Mouse (Mus musculus) embryonic facial prominence, embryonic 11.5 days (tissue): Measurements from ENCODE around the gene Pxdn. TPM values are rescaled to one million over a fixed set of nuclear protein-coding genes. Genes with fewer than 3 reads are reported as not detected.

Experiments used
- ATAC-seq: fragments of 200-750 bp; cut with Nextera tagmentation; replicated peaks from 2 replicates; pipeline ENCODE4 v1.8.0; 2017; ENCODE audit warnings: low read depth; ENCODE audit not compliant: insufficient number of reproducible peaks, low FRiP score, low TSS enrichment
- DNase-seq: peaks from one replicate; pipeline ENCODE4 v3.0.0-alpha.2; 2015; ENCODE audit warnings: low spot score
- H3K27ac ChIP-seq: fragments of 300-500 bp; sonication (generic); replicated peaks from 2 replicates; pipeline ENCODE4 v1.5.1; 2014; ENCODE audit warnings: mild to moderate bottlenecking, low read depth, low read length, control low read depth
- H3K27me3 ChIP-seq: fragments of 300-500 bp; sonication (generic); 2 replicates; pipeline ENCODE4 v1.6.1; 2014; ENCODE audit warnings: mild to moderate bottlenecking, low read length, moderate library complexity, mixed read lengths; ENCODE audit not compliant: control insufficient read depth, insufficient read depth
- H3K36me3 ChIP-seq: fragments of 300-500 bp; sonication (generic); replicated peaks from 2 replicates; pipeline ENCODE4 v1.6.1; 2014; ENCODE audit warnings: low read depth, mild to moderate bottlenecking, low read length, moderate library complexity, mixed read lengths; ENCODE audit not compliant: control insufficient read depth, insufficient read depth
- H3K4me1 ChIP-seq: fragments of 300-500 bp; sonication (generic); 2 replicates; pipeline ENCODE4 v1.6.1; 2014; ENCODE audit warnings: low read length, mixed read lengths; ENCODE audit not compliant: control insufficient read depth, insufficient read depth
- H3K4me2 ChIP-seq: fragments of 300-500 bp; sonication (generic); 2 replicates; pipeline ENCODE4 v1.6.1; 2014; ENCODE audit warnings: low read depth, mild to moderate bottlenecking, control low read depth, low read length, moderate library complexity
- H3K4me3 ChIP-seq: fragments of 300-500 bp; sonication (generic); 2 replicates; pipeline ENCODE4 v1.5.1; 2014; ENCODE audit warnings: low read depth, low read length, control low read depth
- H3K9ac ChIP-seq: fragments of 300-500 bp; sonication (generic); replicated peaks from 2 replicates; pipeline ENCODE4 v1.6.1; 2014; ENCODE audit warnings: mild to moderate bottlenecking, control low read depth, low read length
- H3K9me3 ChIP-seq: fragments of 300-500 bp; sonication (generic); replicated peaks from 2 replicates; pipeline ENCODE4 v1.6.1; 2016; ENCODE audit warnings: mild to moderate bottlenecking, low read length, inconsistent platforms, mixed read lengths; ENCODE audit not compliant: control insufficient read depth
- WGBS: fragments of 180-500 bp; shearing (Covaris S2); extraction: QIAGEN DNeasy Blood & Tissue Kit; methylation state at CpG from one replicate; pipeline ENCODE4 v1.1.7; 2014; 5-methylcytosine and 5-hydroxymethylcytosine counted together
- polyA plus RNA-seq: library from polyadenylated mRNA; unstranded; fragments of >200 nt; fragmentation: Nextera tagmentation; extraction: Ambion mirVana; gene quantifications from 2 replicates; pipeline ENCODE4 v1.2.1, GENCODE M21; 2014

Gene Pxdn
- 105 and 110 TPM in 2 replicates for polyA plus RNA-seq

DNA sequence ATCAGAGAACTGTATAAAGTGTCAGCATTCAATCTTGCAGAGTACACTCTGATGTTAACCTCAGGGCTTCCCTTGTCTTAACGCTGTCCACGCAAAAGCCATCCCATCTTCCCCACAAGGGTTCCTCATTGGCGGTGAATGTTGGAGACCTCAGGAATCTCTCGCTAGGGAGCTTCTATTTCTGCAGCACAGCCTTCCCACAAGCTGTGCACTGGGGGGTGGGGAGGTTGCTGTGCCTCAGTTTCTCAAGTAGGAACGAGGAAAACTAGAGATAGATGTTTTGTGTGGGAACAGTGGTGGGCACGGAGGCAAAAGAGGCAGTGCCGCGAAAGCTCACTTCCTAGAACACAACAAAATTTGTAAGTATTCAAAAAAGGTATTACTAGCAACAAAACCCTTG, at the start of gene Pxdn:
Gene Pxdn, plus strand, starts transcription at position 301 of the 400 bp plus-strand sequence.
- Histone ChIP-seq H3K4me2 (peak within 1 kb of the TSS; percentile 46), H3K27me3 (no peaks in the 10 kb centered on the region), H3K4me1 (peaks cover 3% of the 10 kb centered on the region; the same call in 1 of the 2 replicates), H3K4me3 (peak within 1 kb of the TSS; percentile 85), H3K36me3 (no peaks in the 10 kb centered on the region), H3K9me3 (no peaks in the 10 kb centered on the region), H3K9ac (peak within 1 kb of the TSS; percentile 94), H3K27ac (peak within 1 kb of the TSS; percentile 81)
- ATAC-seq (no peak), DNase-seq (no peak)
- WGBS = 35% methylated on average over 8 of the region's 8 CpGs

DNA sequence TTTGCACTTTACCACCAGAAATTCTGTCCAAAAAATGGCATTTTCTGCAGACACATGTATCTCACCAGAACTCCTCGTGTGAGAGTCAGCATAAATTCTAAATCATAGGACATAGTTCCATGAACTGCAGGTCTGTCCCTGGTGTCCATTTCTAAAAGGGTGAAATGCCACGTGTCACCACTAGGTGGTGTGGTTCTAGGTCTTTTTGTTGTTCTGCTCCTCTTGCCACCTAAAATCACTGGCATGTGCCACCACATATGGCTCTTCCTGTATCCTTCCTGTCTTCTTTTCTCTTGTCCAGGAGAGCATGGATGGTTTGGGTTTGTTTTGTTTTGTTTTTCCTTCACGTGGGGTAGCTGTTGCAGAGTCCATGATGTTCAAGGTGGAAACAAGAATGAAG, 42.7 kb upstream of the Pxdn start:
- no peak for ATAC-seq
- Histone ChIP-seq H3K27me3 (no peaks in the 10 kb centered on the region), H3K4me2 (no peak overlapping the region), H3K9me3 (no peaks in the 10 kb centered on the region), H3K36me3 (no peaks in the 10 kb centered on the region), H3K4me3 (no peak overlapping the region), H3K4me1 (no peaks in the 10 kb centered on the region), H3K9ac (no peak overlapping the region), H3K27ac (no peak overlapping the region)
- DNase-seq = peak; percentile 64
- 23% methylated on average over 3 of the region's 3 CpGs for WGBS

DNA sequence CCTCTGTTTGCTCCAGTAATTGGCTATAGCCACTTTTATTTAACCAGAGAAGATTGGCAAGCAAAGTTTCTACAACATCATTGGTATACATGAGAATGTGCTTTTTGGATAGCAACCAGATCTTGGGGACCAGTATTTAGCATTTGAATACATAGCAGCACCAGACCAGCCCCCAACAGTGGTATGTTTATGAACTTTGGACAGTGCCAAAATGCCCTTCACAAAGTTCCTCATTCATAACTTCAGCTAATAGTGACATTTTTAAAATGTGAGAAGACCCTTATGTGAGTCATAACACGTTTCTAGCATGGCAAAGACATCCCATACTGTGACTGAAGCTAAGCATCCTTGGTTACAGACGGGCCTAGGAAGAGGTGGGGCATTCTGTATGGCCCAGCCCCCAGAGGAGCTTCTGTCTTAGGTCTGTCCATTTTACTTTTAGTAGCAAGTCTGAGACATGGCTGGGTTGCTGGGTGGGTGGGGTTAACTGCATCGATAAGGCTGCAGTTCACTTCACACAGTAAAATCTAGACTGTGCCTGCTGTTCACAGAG, 39.8 kb upstream of the Pxdn start:
- Histone ChIP-seq H3K36me3 (no peaks in the 10 kb centered on the region), H3K4me3 (no peak overlapping the region), H3K4me2 (no peak overlapping the region), H3K27me3 (no peaks in the 10 kb centered on the region), H3K27ac (no peak overlapping the region), H3K9me3 (no peaks in the 10 kb centered on the region), H3K9ac (no peak overlapping the region), H3K4me1 (no peaks in the 10 kb centered on the region)
- DNase-seq = no peak
- WGBS = 81% methylated on average over 3 of the region's 3 CpGs
- no peak for ATAC-seq

DNA sequence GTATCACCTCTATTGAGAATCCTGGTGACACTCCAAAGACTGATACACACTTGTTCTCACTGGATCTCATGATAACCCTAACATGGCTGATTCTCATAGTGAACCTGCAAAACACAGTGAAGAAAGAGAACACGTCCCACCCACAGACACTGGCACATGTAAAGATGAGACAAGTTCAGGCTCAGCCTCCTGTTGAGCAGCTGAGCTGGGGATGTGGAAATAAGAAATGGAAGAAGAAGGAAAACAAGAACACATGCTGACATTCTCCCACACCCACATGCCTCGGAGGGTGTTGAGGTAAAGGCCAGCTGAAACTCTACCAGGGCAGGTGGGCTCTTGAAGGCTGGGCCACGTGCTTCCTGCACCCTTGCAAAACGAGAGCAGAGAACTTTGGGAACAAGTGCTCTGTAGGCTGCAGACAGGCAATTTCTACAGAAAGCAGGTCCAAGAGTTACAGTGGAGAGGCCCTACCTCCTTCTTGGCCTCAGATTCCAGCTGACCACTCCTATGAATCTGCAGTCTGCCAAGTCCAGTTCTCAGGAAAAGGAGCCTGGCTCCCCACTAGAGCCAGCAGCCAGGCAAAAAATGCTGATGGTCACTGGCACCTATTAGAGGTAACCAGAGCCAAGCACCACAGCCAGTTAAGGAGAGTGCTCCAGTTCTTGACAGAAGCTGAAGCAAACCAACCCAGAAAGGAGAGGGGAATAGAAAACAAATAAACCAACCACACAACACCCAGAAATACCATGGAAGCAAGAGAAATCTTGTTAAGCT, 33.1 kb upstream of the Pxdn start:
- ATAC-seq (no peak), DNase-seq (no peak)
- WGBS = 71% methylated on average over 4 of the region's 4 CpGs
- no peaks in the 10 kb centered on the region for H3K4me1 ChIP-seq
- H3K4me2 ChIP-seq = no peak overlapping the region
- H3K9me3 ChIP-seq = no peaks in the 10 kb centered on the region
- H3K9ac ChIP-seq = no peak overlapping the region
- H3K36me3 ChIP-seq = no peaks in the 10 kb centered on the region
- no peaks in the 10 kb centered on the region for H3K27me3 ChIP-seq
- H3K27ac ChIP-seq = no peak overlapping the region
- no peak overlapping the region for H3K4me3 ChIP-seq

DNA sequence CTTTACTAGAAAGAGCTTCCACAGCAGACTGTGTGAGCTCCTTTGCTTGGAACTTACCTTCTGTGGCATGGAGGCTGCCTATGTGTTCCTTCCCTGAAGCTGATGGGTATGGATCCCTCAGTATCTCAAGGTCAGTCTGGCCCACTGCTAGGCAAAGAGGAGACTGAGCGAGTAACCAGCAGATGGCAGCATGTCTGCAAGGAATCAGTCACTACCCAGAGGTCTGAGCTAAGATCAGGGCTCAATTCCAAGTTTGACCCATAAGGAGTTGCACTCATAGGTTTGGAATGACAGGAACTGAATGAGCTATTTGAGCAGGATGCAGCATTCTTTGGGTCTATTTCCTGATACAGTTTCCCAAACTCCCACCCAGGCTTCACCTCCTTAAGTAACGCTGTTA, 30.4 kb upstream of the Pxdn start:
- Histone ChIP-seq H3K27ac (no peak overlapping the region), H3K27me3 (no peaks in the 10 kb centered on the region), H3K4me1 (no peaks in the 10 kb centered on the region), H3K9ac (no peak overlapping the region), H3K9me3 (no peaks in the 10 kb centered on the region), H3K36me3 (no peaks in the 10 kb centered on the region), H3K4me2 (no peak overlapping the region), H3K4me3 (no peak overlapping the region)
- 43% methylated on average over 2 of the region's 2 CpGs for WGBS
- DNase-seq (peak; percentile 62), ATAC-seq (0 out of 2 replicates have a peak, but pooled peaks have one; percentile 39)

DNA sequence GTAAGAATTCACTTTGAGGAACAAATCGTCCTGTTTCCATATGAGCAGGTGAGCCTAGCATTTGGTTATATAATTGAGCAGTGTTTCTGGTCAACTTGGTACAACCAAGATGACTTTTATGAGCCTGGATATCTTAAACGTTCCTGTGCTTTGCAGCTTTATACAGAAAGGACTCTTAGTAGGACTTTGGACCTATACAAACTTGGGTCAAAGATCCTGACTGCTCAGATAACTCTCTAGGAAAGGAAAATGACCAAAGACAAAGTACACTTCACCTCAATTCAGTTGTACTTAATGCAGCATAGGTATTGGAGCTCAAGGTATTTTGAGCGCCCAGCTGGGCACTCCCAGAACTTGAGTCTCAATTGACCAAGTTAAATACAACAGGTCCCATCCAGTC, 21.3 kb upstream of the Pxdn start:
- H3K4me2 ChIP-seq = no peak overlapping the region
- H3K9me3 ChIP-seq = no peaks in the 10 kb centered on the region
- WGBS = 83% methylated on average over 3 of the region's 3 CpGs
- no peak overlapping the region for H3K9ac ChIP-seq
- no peaks in the 10 kb centered on the region for H3K27me3 ChIP-seq
- H3K36me3 ChIP-seq = no peaks in the 10 kb centered on the region
- H3K27ac ChIP-seq = no peak overlapping the region
- ATAC-seq = no peak
- H3K4me1 ChIP-seq = no peaks in the 10 kb centered on the region
- no peak overlapping the region for H3K4me3 ChIP-seq
- DNase-seq = no peak

DNA sequence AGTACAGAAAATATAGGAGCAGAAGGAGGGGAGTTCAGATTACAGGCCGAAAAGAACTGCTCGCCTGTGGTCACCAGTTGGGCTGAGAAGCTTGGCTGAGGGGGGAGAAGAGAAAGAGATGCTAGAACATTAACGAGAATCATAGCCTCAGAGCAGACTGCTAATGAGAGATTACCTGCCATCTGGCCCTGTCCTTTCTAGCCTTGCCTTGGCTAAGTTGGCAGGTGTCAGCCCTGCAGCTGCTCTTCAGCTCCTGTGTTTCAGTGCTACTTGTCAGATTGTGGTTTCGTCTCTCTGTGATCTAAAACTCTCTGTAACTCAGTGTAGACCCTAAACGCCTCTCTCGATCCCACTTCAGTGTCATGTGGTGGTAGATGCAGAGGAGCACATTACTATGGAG, 20.6 kb upstream of the Pxdn start:
- DNase-seq (no peak), ATAC-seq (no peak)
- H3K36me3 ChIP-seq = no peaks in the 10 kb centered on the region
- H3K9me3 ChIP-seq = no peaks in the 10 kb centered on the region
- no peak overlapping the region for H3K4me2 ChIP-seq
- H3K27me3 ChIP-seq = no peaks in the 10 kb centered on the region
- H3K4me1 ChIP-seq = no peaks in the 10 kb centered on the region
- H3K9ac ChIP-seq = no peak overlapping the region
- 82% methylated on average over 6 of the region's 6 CpGs for WGBS
- no peak overlapping the region for H3K4me3 ChIP-seq
- no peak overlapping the region for H3K27ac ChIP-seq

DNA sequence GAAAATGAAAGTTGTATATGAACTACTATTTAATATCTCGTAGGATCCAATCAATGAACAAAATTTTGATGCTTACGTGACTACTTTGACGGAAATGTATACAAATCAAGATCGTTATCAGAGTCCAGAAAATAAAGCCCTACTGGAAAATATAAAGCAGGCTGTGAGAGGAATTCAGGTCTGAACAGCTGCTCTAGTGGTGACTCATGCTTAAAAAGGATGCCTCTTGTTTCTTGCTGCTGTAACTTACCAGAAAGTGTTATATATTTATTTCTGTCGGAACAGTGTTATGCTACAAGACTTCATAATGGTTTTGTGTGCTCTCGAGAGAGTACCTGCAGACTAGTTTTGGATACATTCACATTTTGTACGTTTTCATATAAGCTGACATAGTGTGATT, 17.1 kb upstream of the Pxdn start:
- no peaks in the 10 kb centered on the region for H3K27me3 ChIP-seq
- H3K9me3 ChIP-seq = no peaks in the 10 kb centered on the region
- WGBS = 90% methylated on average over 7 of the region's 7 CpGs

More for the DNA sequence above, 17.1 kb upstream of the Pxdn start:
- no peak overlapping the region for H3K4me3 ChIP-seq
- H3K9ac ChIP-seq = no peak overlapping the region
- H3K36me3 ChIP-seq = no peaks in the 10 kb centered on the region
- no peaks in the 10 kb centered on the region for H3K4me1 ChIP-seq
- H3K27ac ChIP-seq = no peak overlapping the region
- DNase-seq (no peak), ATAC-seq (no peak)
- H3K4me2 ChIP-seq = no peak overlapping the region
